Mouse (Mus musculus): ENCODE data around the gene Atp6v1e2. TPM values are rescaled to one million over a fixed set of nuclear protein-coding genes. Genes with fewer than 3 reads are reported as not detected.

The Atp6v1e2 gene
- total and polyA plus RNA-seq, 3 experiments, result not detected

GRCm38 (mm10) chr17:86971036-86971435, 23.3 kb upstream of the Atp6v1e2 start:
- Histone ChIP-seq H3K36me3 (replicated peaks) (no peaks in the 10 kb centered on the region), H3K27me3 (ENCODE audit: insufficient read depth, low read length) (no peaks in the 10 kb centered on the region; the same call in 1 of the 2 replicates), H3K4me1 (ENCODE audit: insufficient read depth, low read depth, low read length) (no peaks in the 10 kb centered on the region), H3K9me3 (replicated peaks) (peaks cover 17% of the 10 kb centered on the region), H3K4me3 (ENCODE audit: low read depth, low read length) (no peak overlapping the region)
- DNase-seq (ENCODE audit: low spot score) (no peak), ATAC-seq (ENCODE audit: extremely low read depth, insufficient number of reproducible peaks, low FRiP score, poor library complexity, severe bottlenecking) (no peak)
- TF ChIP-seq GATA1 (IDR thresholded peaks at IDR 0.05; ENCODE audit: borderline replicate concordance, low read length) (no peak), CTCF (IDR thresholded peaks at IDR 0.05; ENCODE audit: low read depth, low read length) (no peak), POLR2AphosphoS5 (IDR thresholded peaks at IDR 0.05; ENCODE audit: insufficient replicate concordance, low read depth, low read length) (no peak), TAL1 (conservative IDR thresholded peaks at IDR 0.05; ENCODE audit: low read depth, low read length) (no peak), GATA2 (IDR thresholded peaks at IDR 0.05; ENCODE audit: borderline replicate concordance, low read depth, low read length) (no peak)

GRCm38 (mm10) chr17:86970026-86970750, 22.5 kb upstream of the Atp6v1e2 start:
- Histone ChIP-seq H3K4me1 (ENCODE audit: insufficient read depth, low read depth, low read length) (no peaks in the 10 kb centered on the region), H3K36me3 (replicated peaks) (no peaks in the 10 kb centered on the region)
- DNase-seq (ENCODE audit: low spot score), result no peak

GRCm38 (mm10) chr17:86969582-86969981, 21.9 kb upstream of the Atp6v1e2 start:
- H3K9me3 ChIP-seq (replicated peaks), result peaks cover 17% of the 10 kb centered on the region
- ATAC-seq (ENCODE audit: extremely low read depth, insufficient number of reproducible peaks, low FRiP score, poor library complexity, severe bottlenecking) (no peak), DNase-seq (ENCODE audit: low spot score) (no peak)
- TF ChIP-seq GATA1 (IDR thresholded peaks at IDR 0.05; ENCODE audit: borderline replicate concordance, low read length), result no peak
- TF ChIP-seq GATA2 (IDR thresholded peaks at IDR 0.05; ENCODE audit: borderline replicate concordance, low read depth, low read length), result no peak
- no peak for TF ChIP-seq CTCF (IDR thresholded peaks at IDR 0.05; ENCODE audit: low read depth, low read length)
- TF ChIP-seq POLR2AphosphoS5 (IDR thresholded peaks at IDR 0.05; ENCODE audit: insufficient replicate concordance, low read depth, low read length), result no peak
- no peak for TF ChIP-seq TAL1 (conservative IDR thresholded peaks at IDR 0.05; ENCODE audit: low read depth, low read length)
- H3K36me3 ChIP-seq (replicated peaks), result no peaks in the 10 kb centered on the region
- peaks cover 4% of the 10 kb centered on the region; the same call in 1 of the 2 replicates for H3K27me3 ChIP-seq (ENCODE audit: insufficient read depth, low read length)
- H3K4me1 ChIP-seq (ENCODE audit: insufficient read depth, low read depth, low read length), result no peaks in the 10 kb centered on the region
- no peak overlapping the region for H3K4me3 ChIP-seq (ENCODE audit: low read depth, low read length)

More at GRCm38 (mm10) chr17:86970026-86970750, 22.5 kb upstream of the Atp6v1e2 start:
- no peak for ATAC-seq (ENCODE audit: extremely low read depth, insufficient number of reproducible peaks, low FRiP score, poor library complexity, severe bottlenecking)
- Histone ChIP-seq H3K4me3 (ENCODE audit: low read depth, low read length) (no peak overlapping the region), H3K27me3 (ENCODE audit: insufficient read depth, low read length) (no peaks in the 10 kb centered on the region; the same call in 1 of the 2 replicates), H3K9me3 (replicated peaks) (peaks cover 17% of the 10 kb centered on the region)
- no peak for TF ChIP-seq GATA1 (IDR thresholded peaks at IDR 0.05; ENCODE audit: borderline replicate concordance, low read length)
- TF ChIP-seq TAL1 (conservative IDR thresholded peaks at IDR 0.05; ENCODE audit: low read depth, low read length), result no peak
- TF ChIP-seq POLR2AphosphoS5 (IDR thresholded peaks at IDR 0.05; ENCODE audit: insufficient replicate concordance, low read depth, low read length), result no peak
- TF ChIP-seq GATA2 (IDR thresholded peaks at IDR 0.05; ENCODE audit: borderline replicate concordance, low read depth, low read length), result no peak
- TF ChIP-seq CTCF (IDR thresholded peaks at IDR 0.05; ENCODE audit: low read depth, low read length), result no peak

GRCm38 (mm10) chr17:86968581-86968980, 20.9 kb upstream of the Atp6v1e2 start:
- no peak overlapping the region for H3K4me3 ChIP-seq (ENCODE audit: low read depth, low read length)

GRCm38 (mm10) chr17:86967536-86968525, 20.1 kb upstream of the Atp6v1e2 start:
- no peak overlapping the region for H3K4me3 ChIP-seq (ENCODE audit: low read depth, low read length)
- peaks cover 5% of the 10 kb centered on the region; the same call in 1 of the 2 replicates for H3K4me1 ChIP-seq (ENCODE audit: insufficient read depth, low read depth, low read length)
- H3K36me3 ChIP-seq (replicated peaks), result no peaks in the 10 kb centered on the region
- H3K9me3 ChIP-seq (replicated peaks), result peaks cover 25% of the 10 kb centered on the region
- DNase-seq (ENCODE audit: low spot score) (no peak), ATAC-seq (ENCODE audit: extremely low read depth, insufficient number of reproducible peaks, low FRiP score, poor library complexity, severe bottlenecking) (no peak)
- H3K27me3 ChIP-seq (ENCODE audit: insufficient read depth, low read length), result peaks cover 18% of the 10 kb centered on the region
- no peak for TF ChIP-seq GATA1 (IDR thresholded peaks at IDR 0.05; ENCODE audit: borderline replicate concordance, low read length)
- no peak for TF ChIP-seq TAL1 (conservative IDR thresholded peaks at IDR 0.05; ENCODE audit: low read depth, low read length)
- no peak for TF ChIP-seq POLR2AphosphoS5 (IDR thresholded peaks at IDR 0.05; ENCODE audit: insufficient replicate concordance, low read depth, low read length)
- TF ChIP-seq GATA2 (IDR thresholded peaks at IDR 0.05; ENCODE audit: borderline replicate concordance, low read depth, low read length), result no peak

More at GRCm38 (mm10) chr17:86968581-86968980, 20.9 kb upstream of the Atp6v1e2 start:
- DNase-seq (ENCODE audit: low spot score), result no peak
- ATAC-seq (ENCODE audit: extremely low read depth, insufficient number of reproducible peaks, low FRiP score, poor library complexity, severe bottlenecking), result no peak
- Histone ChIP-seq H3K4me1 (ENCODE audit: insufficient read depth, low read depth, low read length) (peaks cover 3% of the 10 kb centered on the region; the same call in 1 of the 2 replicates), H3K27me3 (ENCODE audit: insufficient read depth, low read length) (peaks cover 14% of the 10 kb centered on the region), H3K9me3 (replicated peaks) (peaks cover 17% of the 10 kb centered on the region), H3K36me3 (replicated peaks) (no peaks in the 10 kb centered on the region)
- TF ChIP-seq GATA1 (IDR thresholded peaks at IDR 0.05; ENCODE audit: borderline replicate concordance, low read length) (no peak), GATA2 (IDR thresholded peaks at IDR 0.05; ENCODE audit: borderline replicate concordance, low read depth, low read length) (no peak), CTCF (IDR thresholded peaks at IDR 0.05; ENCODE audit: low read depth, low read length) (no peak), TAL1 (conservative IDR thresholded peaks at IDR 0.05; ENCODE audit: low read depth, low read length) (no peak), POLR2AphosphoS5 (IDR thresholded peaks at IDR 0.05; ENCODE audit: insufficient replicate concordance, low read depth, low read length) (no peak)

All from G1E (cell line).